Mouse (Mus musculus): Measurements from ENCODE around the gene Endog.
"Not testable (repeated sequence)": the region's sequence is repeated elsewhere in the genome, so short reads cannot be mapped to it uniquely, and the experiment has no call there.

Gene Endog

GRCm38 (mm10) chr2:30171371-30171996 is at the start of gene Endog:
Endog (plus strand) TSS chr2:30171493.
- in situ Hi-C loops (cut with MseI, MboI), result no loop called here

GRCm38 (mm10) chr2:30122766-30123165 is 48.5 kb upstream of the Endog start:
- in situ Hi-C loops (cut with MseI, MboI), result no loop called here

- in situ Hi-C loops (cut with MseI, MboI), result no loop called here
Observed at GRCm38 (mm10) chr2:30123729-30124471, 47.4 kb upstream of the Endog start.

- in situ Hi-C loops (cut with MseI, MboI), result no loop called here
Observed at GRCm38 (mm10) chr2:30124472-30125274, 46.6 kb upstream of the Endog start, which contains the start of gene Zer1. Zer1 (minus strand) TSS chr2:30124585.

- in situ Hi-C loops (cut with MseI, MboI), result no loop called here
Observed at GRCm38 (mm10) chr2:30128789-30129188, 42.5 kb upstream of the Endog start.

GRCm38 (mm10) chr2:30130156-30130555 is 41.1 kb upstream of the Endog start:
- in situ Hi-C loops (cut with MseI, MboI), result no loop called here

- in situ Hi-C loops (cut with MseI, MboI), result not testable (repeated sequence)
Observed at GRCm38 (mm10) chr2:30131240-30131639, 40.1 kb upstream of the Endog start.

- in situ Hi-C loops (cut with MseI, MboI), result no loop called here
Observed at GRCm38 (mm10) chr2:30132801-30133612, 38.3 kb upstream of the Endog start.

GRCm38 (mm10) chr2:30133613-30134377 is 37.5 kb upstream of the Endog start, which contains the start of gene Tbc1d13:
Tbc1d13 (plus strand) TSS chr2:30133746.
- in situ Hi-C loops (cut with MseI, MboI), result no loop called here

GRCm38 (mm10) chr2:30134378-30134711 is 36.9 kb upstream of the Endog start:
- in situ Hi-C loops (cut with MseI, MboI), result no loop called here

- in situ Hi-C loops (cut with MseI, MboI), result no loop called here
Observed at GRCm38 (mm10) chr2:30134928-30135620, 36.2 kb upstream of the Endog start.

GRCm38 (mm10) chr2:30136458-30136857 is 34.8 kb upstream of the Endog start:
- in situ Hi-C loops (cut with MseI, MboI), result no loop called here

- in situ Hi-C loops (cut with MseI, MboI), result not testable (repeated sequence)
Observed at GRCm38 (mm10) chr2:30140021-30140420, 31.3 kb upstream of the Endog start.

- in situ Hi-C loops (cut with MseI, MboI), result no loop called here
Observed at GRCm38 (mm10) chr2:30144436-30144835, 26.9 kb upstream of the Endog start.

- in situ Hi-C loops (cut with MseI, MboI), result no loop called here
Observed at GRCm38 (mm10) chr2:30147466-30147865, 23.8 kb upstream of the Endog start.

GRCm38 (mm10) chr2:30151840-30152239 is 19.5 kb upstream of the Endog start:
- in situ Hi-C loops (cut with MseI, MboI), result no loop called here

GRCm38 (mm10) chr2:30152616-30153015 is 18.7 kb upstream of the Endog start:
- in situ Hi-C loops (cut with MseI, MboI), result no loop called here

GRCm38 (mm10) chr2:30159871-30160270 is 11.4 kb upstream of the Endog start:
- in situ Hi-C loops (cut with MseI, MboI), result loop anchor here in 1 of 2 experiments (10.0 kb wide), 1 partner anchor 55 kb away; no protein-coding TSS in a partner anchor

GRCm38 (mm10) chr2:30161809-30162208 is 9.5 kb upstream of the Endog start:
- in situ Hi-C loops (cut with MseI, MboI), result loop anchor here in 1 of 2 experiments (10.0 kb wide), 1 partner anchor 57 kb away; no protein-coding TSS in a partner anchor

All from mouse trophoblast stem cell (cell line).